Mouse (Mus musculus) midbrain, embryonic 13.5 days (tissue): ENCODE data around the gene Dtnbp1. TPM values are rescaled to one million over a fixed set of nuclear protein-coding genes. Genes with fewer than 3 reads are reported as not detected.

ENCODE experiments used
- ATAC-seq: fragments of 200-750 bp; cut with Nextera tagmentation; 2 replicates; pipeline ENCODE4 v1.8.0; 2017; ENCODE audit warnings: mild to moderate bottlenecking, moderate TSS enrichment, moderate library complexity
- H3K27ac ChIP-seq: fragments of 300-500 bp; sonication (generic); 2 replicates; pipeline ENCODE4 v1.5.1; 2015; ENCODE audit warnings: inconsistent platforms, mild to moderate bottlenecking, moderate library complexity
- H3K27me3 ChIP-seq: fragments of 300-500 bp; sonication (generic); 2 replicates; pipeline ENCODE4 v1.6.1; 2015; ENCODE audit warnings: mild to moderate bottlenecking, inconsistent platforms
- H3K36me3 ChIP-seq: fragments of 300-500 bp; sonication (generic); 2 replicates; pipeline ENCODE4 v1.6.1; 2015; ENCODE audit warnings: mild to moderate bottlenecking, inconsistent platforms
- H3K4me1 ChIP-seq: fragments of 300-500 bp; sonication (generic); replicated peaks from 2 replicates; pipeline ENCODE4 v1.6.1; 2015; ENCODE audit warnings: inconsistent platforms
- H3K4me2 ChIP-seq: fragments of 300-500 bp; sonication (generic); replicated peaks from 2 replicates; pipeline ENCODE4 v1.6.1; 2015; ENCODE audit warnings: moderate library complexity, mild to moderate bottlenecking, inconsistent platforms
- H3K4me3 ChIP-seq: fragments of 300-500 bp; sonication (generic); replicated peaks from 2 replicates; pipeline ENCODE4 v1.5.1; 2015; ENCODE audit warnings: mild to moderate bottlenecking, inconsistent platforms
- H3K9ac ChIP-seq: fragments of 300-500 bp; sonication (generic); replicated peaks from 2 replicates; pipeline ENCODE4 v1.6.1; 2015; ENCODE audit warnings: mild to moderate bottlenecking, inconsistent platforms
- H3K9me3 ChIP-seq: fragments of 300-500 bp; sonication (generic); 2 replicates; pipeline ENCODE4 v1.6.1; 2016; ENCODE audit warnings: mild to moderate bottlenecking, inconsistent platforms
- WGBS: fragments of 180-500 bp; shearing (Covaris S2); methylation state at CpG from one replicate; pipeline ENCODE4 v1.1.7; 2015; 5-methylcytosine and 5-hydroxymethylcytosine counted together
- polyA plus RNA-seq: library from polyadenylated mRNA; unstranded; fragments of >200 nt; fragmentation: Nextera tagmentation; extraction: Ambion mirVana; gene quantifications from 2 replicates; pipeline ENCODE4 v1.2.1, GENCODE M21; 2015

The Dtnbp1 gene
- polyA plus RNA-seq, 1 experiment from 2014 or later, result 109 TPM

DNA sequence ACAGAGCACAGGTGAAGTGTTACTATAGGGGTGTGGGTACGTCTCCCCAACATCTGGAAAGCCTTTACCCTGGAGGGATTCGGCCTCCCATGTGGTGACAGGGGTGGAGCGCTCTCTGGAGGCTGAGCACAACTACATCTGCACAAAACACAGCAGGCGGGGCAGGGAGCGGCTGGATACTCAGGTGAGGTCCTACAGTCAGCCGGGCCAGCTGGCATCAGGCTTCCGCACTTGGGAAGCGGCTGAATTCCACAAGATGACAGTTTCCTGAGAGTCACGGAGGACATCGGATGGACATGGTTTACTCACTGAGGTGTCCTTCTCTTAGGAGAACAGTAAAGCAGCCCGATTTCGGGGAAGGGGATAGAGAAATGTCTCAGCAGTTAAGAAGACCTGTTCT is 2.7 kb downstream of the Dtnbp1 start:
- H3K4me3 ChIP-seq, result no peak overlapping the region
- ATAC-seq, result no peak
- H3K27me3 ChIP-seq, result no peaks in the 10 kb centered on the region
- no peak overlapping the region for H3K4me2 ChIP-seq
- H3K4me1 ChIP-seq, result peaks cover 27% of the 10 kb centered on the region
- H3K9ac ChIP-seq, result no peak overlapping the region
- 95% methylated on average over 12 of the region's 12 CpGs for WGBS
- no peaks in the 10 kb centered on the region for H3K36me3 ChIP-seq
- no peaks in the 10 kb centered on the region for H3K9me3 ChIP-seq
- H3K27ac ChIP-seq, result no peak overlapping the region

DNA sequence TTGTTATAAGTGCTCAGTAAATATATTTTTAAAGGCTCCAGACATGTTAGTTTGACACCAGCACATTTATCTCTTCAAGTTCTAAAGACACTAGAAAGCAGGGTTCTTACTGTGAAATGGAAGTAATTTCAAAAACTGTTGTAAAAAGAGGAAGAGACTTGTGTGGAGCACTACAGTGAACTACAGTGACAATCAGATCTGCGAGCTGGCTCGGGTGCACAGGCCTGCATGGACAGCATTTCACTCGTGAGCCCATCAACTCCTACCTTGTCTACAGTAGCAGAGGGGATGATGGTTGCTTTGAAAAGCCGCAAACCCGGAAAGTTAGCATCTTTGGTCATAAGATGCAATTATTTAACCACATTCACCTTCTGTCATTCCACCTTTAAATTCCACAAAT is 5.6 kb downstream of the Dtnbp1 start:
- peaks cover 18% of the 10 kb centered on the region for H3K4me1 ChIP-seq
- H3K4me3 ChIP-seq, result no peak overlapping the region
- H3K4me2 ChIP-seq, result no peak overlapping the region
- H3K27ac ChIP-seq, result no peak overlapping the region
- H3K36me3 ChIP-seq, result no peaks in the 10 kb centered on the region
- no peaks in the 10 kb centered on the region for H3K9me3 ChIP-seq
- H3K27me3 ChIP-seq, result no peaks in the 10 kb centered on the region
- WGBS, result 88% methylated on average over 5 of the region's 5 CpGs
- no peak overlapping the region for H3K9ac ChIP-seq
- ATAC-seq, result no peak

DNA sequence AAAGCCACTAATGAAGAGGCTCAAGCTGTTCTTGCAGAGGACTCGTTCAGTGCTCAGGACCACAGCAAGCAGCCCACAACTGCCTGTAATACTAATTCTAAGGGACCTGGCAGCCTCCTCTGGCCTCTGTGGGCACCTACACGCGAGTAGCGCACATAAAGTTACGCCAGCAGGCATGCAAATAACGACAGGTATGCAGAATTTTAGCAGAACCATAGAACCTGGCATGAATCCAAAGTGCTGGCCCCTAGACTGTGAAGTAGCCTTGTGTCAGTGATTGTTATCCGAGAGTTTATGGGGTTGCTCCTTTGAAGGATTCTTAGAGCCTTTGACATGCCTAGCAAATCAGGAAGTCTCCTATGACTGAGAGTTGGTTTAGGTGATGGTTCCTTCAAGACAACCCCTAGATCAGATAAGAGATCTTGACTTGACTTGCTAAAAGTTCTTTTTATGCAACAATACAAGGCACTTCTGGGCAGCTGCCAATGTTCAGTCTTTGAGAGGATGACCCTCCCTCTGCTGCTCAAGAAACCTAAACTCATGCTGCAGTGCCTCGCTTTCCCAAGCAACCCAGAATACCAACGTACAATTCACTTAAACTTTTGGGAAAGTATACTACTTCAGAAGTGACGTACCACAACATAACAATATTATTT is 9.3 kb downstream of the Dtnbp1 start:
- Histone ChIP-seq H3K27ac (no peak overlapping the region), H3K4me2 (no peak overlapping the region), H3K4me1 (no peaks in the 10 kb centered on the region; the same call in 1 of the 2 replicates), H3K4me3 (no peak overlapping the region), H3K27me3 (no peaks in the 10 kb centered on the region), H3K9ac (no peak overlapping the region), H3K36me3 (peaks cover 8% of the 10 kb centered on the region), H3K9me3 (no peaks in the 10 kb centered on the region)
- no peak for ATAC-seq
- WGBS, result 95% methylated on average over 10 of the region's 10 CpGs

DNA sequence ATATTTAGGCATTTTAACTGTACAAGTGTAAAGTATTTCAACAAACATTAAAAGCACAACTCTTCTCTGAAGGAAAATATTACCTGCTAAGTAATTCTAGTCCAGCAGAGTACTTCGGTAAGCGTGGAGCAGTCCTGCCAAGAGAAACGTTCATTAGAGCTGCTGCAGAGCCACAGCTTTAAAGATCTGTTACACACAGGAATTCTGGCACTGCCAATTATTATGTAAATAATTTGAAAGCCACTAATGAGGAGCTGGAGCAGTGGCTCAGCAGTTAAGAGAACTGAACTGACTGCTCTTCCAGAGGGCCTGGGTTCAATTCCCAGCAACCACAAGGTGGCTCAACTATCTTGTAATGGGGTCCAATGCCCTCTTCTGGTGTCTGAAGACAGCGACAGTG is 10.0 kb downstream of the Dtnbp1 start:
- H3K9ac ChIP-seq, result no peak overlapping the region
- no peak overlapping the region for H3K27ac ChIP-seq
- peaks cover 12% of the 10 kb centered on the region for H3K36me3 ChIP-seq
- H3K4me3 ChIP-seq, result no peak overlapping the region
- H3K9me3 ChIP-seq, result no peaks in the 10 kb centered on the region
- 77% methylated on average over 4 of the region's 4 CpGs for WGBS
- H3K4me2 ChIP-seq, result no peak overlapping the region
- H3K27me3 ChIP-seq, result no peaks in the 10 kb centered on the region
- H3K4me1 ChIP-seq, result no peaks in the 10 kb centered on the region; the same call in 1 of the 2 replicates
- ATAC-seq, result no peak

DNA sequence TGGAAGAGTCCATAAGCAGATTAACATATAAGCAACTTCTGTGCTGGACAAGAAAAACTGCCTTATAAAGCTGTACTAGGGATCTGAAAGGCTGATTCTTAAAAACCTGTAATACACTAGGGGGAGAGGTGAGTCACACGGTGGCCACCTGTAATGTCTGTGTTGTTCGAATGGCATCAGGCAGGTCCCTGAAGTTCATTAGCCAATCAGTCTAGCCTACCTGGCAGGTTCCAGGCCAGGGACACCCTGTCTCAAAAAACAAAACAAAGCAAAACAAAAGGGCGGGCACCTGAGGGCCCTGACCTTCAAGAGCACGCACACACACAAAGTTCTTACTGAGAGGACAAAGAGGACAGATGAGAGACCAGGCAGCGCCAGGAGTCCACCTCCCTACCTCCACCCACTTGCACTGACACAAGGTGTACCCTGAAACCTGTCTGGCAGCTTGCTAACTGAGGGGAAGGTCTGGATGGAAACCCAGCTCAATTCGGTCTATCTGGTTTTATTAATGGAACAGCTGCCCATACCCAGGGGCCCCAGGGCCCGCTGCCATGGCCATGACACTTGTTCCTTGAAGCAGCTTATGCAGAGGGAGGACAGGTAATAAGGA is 11.8 kb downstream of the Dtnbp1 start:
- Histone ChIP-seq H3K27ac (no peak overlapping the region), H3K4me3 (no peak overlapping the region), H3K4me1 (no peaks in the 10 kb centered on the region; the same call in 1 of the 2 replicates), H3K9me3 (no peaks in the 10 kb centered on the region), H3K36me3 (peaks cover 17% of the 10 kb centered on the region), H3K4me2 (no peak overlapping the region), H3K9ac (no peak overlapping the region), H3K27me3 (no peaks in the 10 kb centered on the region)
- 94% methylated on average over 7 of the region's 7 CpGs for WGBS
- ATAC-seq, result no peak

DNA sequence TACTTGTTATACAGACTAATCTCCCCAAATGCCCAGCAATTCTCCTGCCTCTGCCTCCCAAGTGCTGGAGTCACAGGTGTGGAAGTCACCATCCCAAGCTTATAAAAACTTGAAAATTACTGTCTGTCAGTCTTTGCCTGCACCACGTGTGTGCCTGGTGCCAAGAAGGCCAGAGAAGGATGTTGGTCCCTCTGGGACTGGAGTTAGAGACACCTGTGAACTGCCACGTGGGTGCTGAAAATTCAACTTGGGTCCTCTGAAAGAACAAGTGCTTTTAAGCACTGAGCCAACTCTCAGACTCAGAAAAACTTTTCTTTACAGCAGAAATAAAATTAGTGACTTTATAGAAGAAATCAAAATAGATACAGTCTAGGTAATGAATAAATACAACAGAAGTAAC is 15.6 kb downstream of the Dtnbp1 start:
- no peaks in the 10 kb centered on the region for H3K4me1 ChIP-seq
- H3K27ac ChIP-seq, result no peak overlapping the region
- H3K4me2 ChIP-seq, result no peak overlapping the region
- WGBS, result 79% methylated on average over 2 of the region's 2 CpGs
- H3K27me3 ChIP-seq, result no peaks in the 10 kb centered on the region
- no peaks in the 10 kb centered on the region for H3K9me3 ChIP-seq
- no peak for ATAC-seq
- H3K36me3 ChIP-seq, result peaks cover 19% of the 10 kb centered on the region
- H3K9ac ChIP-seq, result no peak overlapping the region
- no peak overlapping the region for H3K4me3 ChIP-seq

DNA sequence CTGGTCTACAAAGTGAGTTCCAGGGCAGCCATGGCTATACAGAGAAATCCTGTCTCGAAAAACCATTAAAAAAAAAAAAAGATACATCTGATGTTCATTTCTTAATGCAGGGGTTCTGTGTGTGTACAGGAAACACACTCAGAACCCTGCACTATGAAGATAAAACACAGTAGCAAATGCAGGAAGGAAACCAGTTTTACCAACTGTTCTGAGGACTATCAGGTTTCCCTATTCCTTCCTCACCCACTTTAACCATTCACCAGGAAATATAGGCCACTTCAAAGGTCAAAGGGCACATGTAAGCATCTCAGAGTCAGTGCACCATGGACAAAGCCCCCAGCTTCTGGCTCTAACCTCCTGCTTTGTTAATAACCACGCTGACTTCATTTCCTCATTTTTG is 16.6 kb downstream of the Dtnbp1 start:
- ATAC-seq, result no peak
- WGBS, result 81% methylated on average over 2 of the region's 2 CpGs
- Histone ChIP-seq H3K4me1 (no peaks in the 10 kb centered on the region), H3K9ac (no peak overlapping the region), H3K9me3 (no peaks in the 10 kb centered on the region), H3K4me3 (no peak overlapping the region), H3K36me3 (peaks cover 15% of the 10 kb centered on the region), H3K27ac (no peak overlapping the region), H3K27me3 (no peaks in the 10 kb centered on the region), H3K4me2 (no peak overlapping the region)

DNA sequence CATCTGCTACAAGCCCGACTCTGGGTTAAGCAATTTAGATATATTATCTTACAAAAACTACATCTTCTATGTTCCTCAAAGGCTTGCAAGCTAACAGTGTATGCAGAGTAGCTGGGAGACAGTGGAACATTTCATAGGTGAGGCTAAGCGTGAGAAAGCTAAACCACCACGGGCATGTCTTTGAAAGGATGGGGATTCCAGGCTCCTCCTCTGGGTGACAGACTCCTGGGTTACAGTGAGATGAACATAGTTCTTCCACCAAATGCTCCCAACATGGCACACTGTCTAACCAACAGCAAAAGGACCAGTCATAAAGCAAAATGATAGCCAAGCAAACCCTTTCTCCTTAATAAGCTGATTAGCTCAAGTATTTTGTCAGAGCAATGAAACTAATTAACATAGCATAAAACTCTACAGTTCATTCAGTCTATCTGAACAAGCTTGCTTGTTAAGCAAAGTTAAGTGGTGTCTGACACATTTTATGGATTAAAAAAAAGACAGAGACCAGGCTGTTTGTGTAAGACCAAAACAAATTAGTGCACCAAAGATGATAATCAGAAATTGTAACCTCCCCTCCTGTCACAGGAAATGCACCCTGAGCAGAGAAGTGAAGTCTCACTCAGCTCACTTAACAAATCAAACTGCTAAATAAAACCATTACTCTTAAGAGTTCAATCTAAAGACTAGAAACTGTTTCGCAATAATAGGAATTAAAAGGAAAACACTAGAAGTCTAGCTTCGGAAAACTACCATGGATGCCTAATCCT is 18.1 kb downstream of the Dtnbp1 start:
- no peak for ATAC-seq
- 86% methylated on average over 5 of the region's 5 CpGs for WGBS

DNA sequence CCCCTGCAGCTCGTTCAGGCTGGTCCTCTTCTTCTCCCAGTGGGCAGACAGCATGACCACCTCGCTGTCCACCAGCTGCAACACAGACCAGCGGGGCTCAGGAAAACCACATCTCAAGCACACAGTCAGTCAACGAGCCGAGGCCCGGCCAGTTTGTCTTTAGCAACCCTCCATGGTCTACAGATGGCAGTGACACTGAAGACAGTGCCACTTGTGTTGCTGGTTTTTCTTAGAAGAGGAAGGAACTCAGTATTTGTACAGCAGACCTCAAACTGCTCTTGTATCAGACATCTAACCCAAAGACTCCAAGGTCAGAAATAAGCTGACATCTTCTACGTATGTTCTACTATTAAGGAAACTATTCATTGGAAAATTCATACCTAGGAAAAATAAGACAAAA is 19.1 kb downstream of the Dtnbp1 start:
- Histone ChIP-seq H3K9ac (no peak overlapping the region; the same call in 1 of the 2 replicates), H3K4me3 (no peak overlapping the region), H3K4me1 (no peaks in the 10 kb centered on the region), H3K9me3 (no peaks in the 10 kb centered on the region), H3K27ac (no peak overlapping the region), H3K27me3 (no peaks in the 10 kb centered on the region), H3K4me2 (no peak overlapping the region), H3K36me3 (peaks cover 11% of the 10 kb centered on the region)
- ATAC-seq, result no peak
- 81% methylated on average over 7 of the region's 7 CpGs for WGBS

More for the DNA sequence above, 18.1 kb downstream of the Dtnbp1 start:
- H3K27ac ChIP-seq, result no peak overlapping the region
- H3K9ac ChIP-seq, result no peak overlapping the region
- peaks cover 15% of the 10 kb centered on the region for H3K36me3 ChIP-seq
- H3K9me3 ChIP-seq, result no peaks in the 10 kb centered on the region
- no peak overlapping the region for H3K4me2 ChIP-seq
- no peak overlapping the region for H3K4me3 ChIP-seq
- H3K4me1 ChIP-seq, result no peaks in the 10 kb centered on the region
- H3K27me3 ChIP-seq, result no peaks in the 10 kb centered on the region

DNA sequence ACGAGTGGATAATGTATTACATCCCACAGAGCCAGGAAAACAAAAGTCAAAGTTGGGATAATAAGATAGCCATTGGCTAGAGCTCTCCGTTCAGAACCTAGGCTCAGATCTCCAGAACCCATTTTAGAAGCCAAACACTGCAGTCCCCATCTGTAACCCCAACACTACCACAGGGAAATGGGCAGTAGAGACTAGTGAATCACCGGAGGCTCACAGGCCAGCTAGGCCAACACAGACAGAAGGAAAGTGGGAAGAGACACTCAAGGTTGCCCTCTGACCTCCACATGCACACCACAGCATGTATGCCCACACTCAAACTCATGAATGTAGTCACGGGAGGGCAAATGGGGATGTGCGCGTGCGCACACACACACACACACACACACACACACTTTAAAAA is 22.5 kb downstream of the Dtnbp1 start:
- WGBS, result 89% methylated on average over 7 of the region's 7 CpGs
- H3K4me2 ChIP-seq, result no peak overlapping the region
- no peak overlapping the region for H3K27ac ChIP-seq
- no peaks in the 10 kb centered on the region for H3K9me3 ChIP-seq
- no peak overlapping the region for H3K4me3 ChIP-seq
- peaks cover 1% of the 10 kb centered on the region; the same call in 1 of the 2 replicates for H3K36me3 ChIP-seq
- H3K9ac ChIP-seq, result no peak overlapping the region
- no peaks in the 10 kb centered on the region for H3K27me3 ChIP-seq
- no peak for ATAC-seq
- H3K4me1 ChIP-seq, result peaks cover 11% of the 10 kb centered on the region

DNA sequence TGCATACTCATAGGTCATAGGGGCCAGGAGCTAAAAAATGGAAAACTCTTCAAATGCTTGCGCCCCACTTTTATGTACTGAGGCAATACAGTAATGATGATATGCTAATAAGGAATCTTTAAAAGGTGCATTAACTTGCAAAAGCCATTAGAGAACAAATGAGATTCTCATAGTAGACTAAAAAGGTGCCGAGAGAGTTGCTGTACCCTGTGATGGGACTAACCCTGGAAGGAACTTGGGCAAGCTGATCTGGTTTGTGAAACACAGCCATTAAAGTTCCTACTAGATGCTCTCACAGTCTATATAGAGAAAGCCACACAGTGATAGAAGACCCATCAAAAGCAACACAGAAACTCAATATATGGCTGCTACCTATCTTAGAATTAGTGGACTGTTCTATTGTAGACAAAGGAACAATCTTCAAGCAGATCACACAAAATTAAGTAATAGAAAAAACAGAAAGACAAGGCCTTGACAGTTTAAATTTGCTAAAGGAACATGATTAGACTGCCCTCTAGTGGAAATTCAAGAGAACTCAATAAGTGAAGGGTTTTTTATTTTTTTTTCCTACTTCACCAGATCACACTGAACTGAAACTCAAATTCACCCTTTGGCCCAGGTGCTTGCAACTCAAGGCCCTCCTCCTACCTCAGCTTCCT is 24.3 kb downstream of the Dtnbp1 start:
- peak; percentile 50; the same call in 1 of the 2 replicates for ATAC-seq
- H3K4me3 ChIP-seq, result no peak overlapping the region
- no peaks in the 10 kb centered on the region for H3K9me3 ChIP-seq
- no peaks in the 10 kb centered on the region for H3K27me3 ChIP-seq
- peak overlapping the region; percentile 44 for H3K27ac ChIP-seq
- peaks cover 11% of the 10 kb centered on the region for H3K4me1 ChIP-seq
- H3K36me3 ChIP-seq, result no peaks in the 10 kb centered on the region
- 54% methylated on average over 2 of the region's 2 CpGs for whole genome bisulfite sequencing
- no peak overlapping the region for H3K4me2 ChIP-seq
- no peak overlapping the region for H3K9ac ChIP-seq

DNA sequence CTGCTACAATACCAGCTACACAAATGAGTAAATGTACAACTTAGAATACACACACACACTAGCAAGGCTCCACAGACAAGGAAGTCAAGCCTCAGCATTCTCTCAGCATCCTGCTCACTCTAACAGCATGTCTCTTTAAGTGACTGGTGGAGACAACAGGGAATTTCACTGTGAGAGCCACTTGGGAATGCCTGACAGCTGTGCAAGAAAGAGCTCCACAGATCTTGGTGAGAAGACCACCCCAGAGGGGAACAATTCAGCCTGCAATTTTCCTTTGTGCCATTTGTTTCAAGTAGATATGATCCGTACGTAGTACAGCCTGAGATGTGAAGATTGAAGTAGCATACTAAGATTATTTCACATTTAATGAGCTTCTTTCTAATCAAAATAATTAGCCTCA is 24.9 kb downstream of the Dtnbp1 start:
- whole genome bisulfite sequencing, result 23% methylated on average over 2 of the region's 2 CpGs

More for the DNA sequence above, 24.9 kb downstream of the Dtnbp1 start:
- peak; percentile 55; the same call in 1 of the 2 replicates for ATAC-seq
- Histone ChIP-seq H3K36me3 (no peaks in the 10 kb centered on the region), H3K4me3 (no peak overlapping the region), H3K27ac (peak overlapping the region; percentile 44), H3K4me1 (peaks cover 11% of the 10 kb centered on the region), H3K27me3 (no peaks in the 10 kb centered on the region), H3K9ac (no peak overlapping the region), H3K9me3 (no peaks in the 10 kb centered on the region), H3K4me2 (no peak overlapping the region)
